Mouse (Mus musculus): ENCODE measurements around the gene Olfr679. TPM values are rescaled to one million over a fixed set of nuclear protein-coding genes. Genes with fewer than 3 reads are reported as not detected.
"Not testable (repeated sequence)": the region's sequence is repeated elsewhere in the genome, so short reads cannot be mapped to it uniquely, and the experiment has no call there.

The Olfr679 gene
- not detected for polyA plus RNA-seq (2012; fragmentation: generic; extraction: Trizol)

DNA sequence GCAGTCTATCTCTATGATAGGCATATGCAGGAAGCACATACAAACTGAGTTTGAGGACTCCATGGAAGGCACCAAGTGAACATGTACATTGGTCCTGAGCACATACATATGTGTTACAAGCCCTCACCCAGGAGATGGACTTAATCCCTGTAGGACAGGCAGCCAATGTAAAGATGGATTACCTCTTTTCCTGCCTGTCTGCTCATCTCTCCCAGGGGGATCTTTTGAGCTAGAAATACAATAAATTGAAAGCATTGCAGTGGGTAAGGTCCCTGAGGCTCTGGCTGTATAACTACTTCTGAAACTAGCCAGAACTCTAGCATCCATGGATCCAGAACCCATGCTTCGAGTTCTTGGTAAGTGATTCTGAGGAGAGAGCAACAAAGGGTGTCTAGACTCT, at the start of gene Olfr679:
TSS of gene Olfr679 (plus strand) at position 301 of the 400 bp plus-strand sequence.
- H3ac ChIP-seq (ENCODE audit: control insufficient read depth, insufficient read length) = no peak within 1 kb of the TSS
- H3K79me2 ChIP-seq (ENCODE audit: control insufficient read depth, insufficient read depth) = no peaks in the 10 kb centered on the region
- H3K4me2 ChIP-seq (ENCODE audit: low read depth) = no peak within 1 kb of the TSS
- TF ChIP-seq REST (IDR thresholded peaks at IDR 0.05; ENCODE audit: insufficient read depth, insufficient read length) (no peak), USF1 (IDR thresholded peaks at IDR 0.05; ENCODE audit: low read depth) (no peak), E2F4 (IDR thresholded peaks at IDR 0.05; ENCODE audit: insufficient read depth) (no peak), MYOG (IDR thresholded peaks at IDR 0.05; ENCODE audit: control insufficient read depth in 1 of 3, insufficient read depth in 1 of 3, insufficient read length in 2 of 3, low read depth in 2 of 3) (no peak), CEBPB (IDR thresholded peaks at IDR 0.05; ENCODE audit: insufficient read depth, poor library complexity, severe bottlenecking) (no peak)
- H3K4me3 ChIP-seq = no peak within 1 kb of the TSS
- no peaks in the 10 kb centered on the region for H3K36me3 ChIP-seq (ENCODE audit: control insufficient read depth, insufficient read depth)
- H3K27me3 ChIP-seq (ENCODE audit: control insufficient read depth, insufficient read depth, insufficient read length) = no peaks in the 10 kb centered on the region

DNA sequence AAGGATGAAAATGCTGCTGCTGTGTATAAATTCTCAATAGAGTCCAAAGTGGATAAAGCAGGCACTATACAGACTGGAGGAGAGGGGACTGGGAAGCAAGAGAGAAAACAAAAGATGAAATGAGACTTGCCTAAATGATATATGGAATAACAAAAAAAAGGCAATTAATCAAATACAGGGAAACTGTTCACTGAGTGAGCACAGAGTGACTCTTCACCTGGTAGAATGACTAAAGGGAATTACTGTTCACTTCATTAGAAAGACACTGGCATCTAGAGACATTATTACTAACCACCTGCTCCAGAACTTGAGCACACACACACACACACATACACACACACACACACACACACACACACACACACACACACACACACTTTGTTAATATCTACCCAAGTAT, 48.6 kb upstream of the Olfr679 start, which contains the start of gene Olfr676:
TSS of gene Olfr676 (plus strand) at position 301 of the 400 bp plus-strand sequence.
- TF ChIP-seq SRF (IDR thresholded peaks at IDR 0.05; ENCODE audit: control insufficient read depth, insufficient read length, low read depth) = no peak
- TF ChIP-seq E2F4 (IDR thresholded peaks at IDR 0.05; ENCODE audit: insufficient read depth) = no peak
- TF ChIP-seq CEBPB (IDR thresholded peaks at IDR 0.05; ENCODE audit: insufficient read depth, poor library complexity, severe bottlenecking) = no peak
- no peak for TF ChIP-seq MYOG (IDR thresholded peaks at IDR 0.05; ENCODE audit: control insufficient read depth in 1 of 3, insufficient read depth in 1 of 3, insufficient read length in 2 of 3, low read depth in 2 of 3)
- no peak for TF ChIP-seq POLR2A (IDR thresholded peaks at IDR 0.05; ENCODE audit: insufficient read length, low read depth)
- TF ChIP-seq REST (IDR thresholded peaks at IDR 0.05; ENCODE audit: insufficient read depth, insufficient read length) = no peak
- TF ChIP-seq TCF3 (IDR thresholded peaks at IDR 0.05; ENCODE audit: insufficient read length, low read depth) = no peak
- TF ChIP-seq USF1 (IDR thresholded peaks at IDR 0.05; ENCODE audit: low read depth) = no peak
- TF ChIP-seq TCF12 (IDR thresholded peaks at IDR 0.05; ENCODE audit: insufficient read depth, poor library complexity, severe bottlenecking) = no peak
- no peak for TF ChIP-seq MAX (IDR thresholded peaks at IDR 0.05; ENCODE audit: low read depth)
- TF ChIP-seq POLR2AphosphoS2 (IDR thresholded peaks at IDR 0.05; ENCODE audit: insufficient read length, low read depth) = no peak
- TF ChIP-seq MYOD1 (IDR thresholded peaks at IDR 0.05; ENCODE audit: control insufficient read depth in 1 of 3, insufficient read length in 2 of 3, low read depth in 2 of 3) = no peak
- no peak within 1 kb of the TSS for H3ac ChIP-seq (ENCODE audit: control insufficient read depth, insufficient read length)
- no peak within 1 kb of the TSS for H3K4me3 ChIP-seq
- H3K4me2 ChIP-seq (ENCODE audit: low read depth) = no peak within 1 kb of the TSS
- H3K27me3 ChIP-seq (ENCODE audit: control insufficient read depth, insufficient read depth, insufficient read length) = no peaks in the 10 kb centered on the region
- H3K36me3 ChIP-seq (ENCODE audit: control insufficient read depth, insufficient read depth) = no peaks in the 10 kb centered on the region
- H3K79me2 ChIP-seq (ENCODE audit: control insufficient read depth, insufficient read depth) = no peaks in the 10 kb centered on the region

DNA sequence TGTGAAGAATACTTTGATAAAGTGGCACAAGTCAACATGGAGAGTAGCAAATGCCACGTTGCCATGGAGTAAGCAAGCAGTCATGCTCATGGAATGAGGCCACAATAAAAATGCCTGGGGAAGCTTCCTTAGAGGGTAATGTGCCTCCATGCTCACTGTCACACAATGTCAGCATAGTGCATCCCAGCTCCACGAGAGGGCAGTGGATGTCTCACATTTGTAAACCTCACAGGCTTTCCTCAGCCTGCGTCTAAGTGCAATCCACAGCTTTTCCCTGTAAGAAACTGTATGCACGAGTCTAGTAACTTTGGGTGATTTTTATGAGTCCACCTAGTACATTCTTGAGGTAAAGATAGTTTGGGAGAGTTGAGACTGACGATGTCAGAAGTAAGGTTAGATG, 47.2 kb upstream of the Olfr679 start:
- not testable (repeated sequence) for H3K27me3 ChIP-seq (ENCODE audit: control insufficient read depth, insufficient read depth, insufficient read length); H3ac ChIP-seq (ENCODE audit: control insufficient read depth, insufficient read length)

DNA sequence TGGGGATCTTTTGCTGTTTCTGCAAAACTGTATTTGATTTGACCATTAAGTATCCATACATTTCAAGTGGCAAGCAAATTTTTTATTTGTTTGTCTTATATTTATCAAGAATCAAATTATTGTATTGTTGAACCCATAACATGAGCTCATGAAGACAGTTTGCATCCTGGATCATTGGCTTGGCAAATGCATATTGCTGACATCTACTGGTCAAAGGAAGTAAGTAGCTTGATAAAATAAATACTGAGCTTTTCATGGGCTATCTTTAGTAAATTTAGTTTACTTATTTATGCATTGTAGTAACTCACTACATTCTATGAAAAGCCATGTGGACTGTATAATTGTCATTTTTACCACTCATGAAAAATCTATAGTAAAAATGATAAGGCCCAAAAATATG, 22.1 kb upstream of the Olfr679 start:
- Histone ChIP-seq H3K79me2 (ENCODE audit: control insufficient read depth, insufficient read depth) (no peaks in the 10 kb centered on the region), H3K4me3 (no peak overlapping the region), H3K4me2 (ENCODE audit: low read depth) (no peak overlapping the region), H3ac (ENCODE audit: control insufficient read depth, insufficient read length) (no peak overlapping the region), H3K27me3 (ENCODE audit: control insufficient read depth, insufficient read depth, insufficient read length) (no peaks in the 10 kb centered on the region), H3K36me3 (ENCODE audit: control insufficient read depth, insufficient read depth) (no peaks in the 10 kb centered on the region)
- TF ChIP-seq REST (IDR thresholded peaks at IDR 0.05; ENCODE audit: insufficient read depth, insufficient read length) (no peak), SRF (IDR thresholded peaks at IDR 0.05; ENCODE audit: control insufficient read depth, insufficient read length, low read depth) (no peak), TCF3 (IDR thresholded peaks at IDR 0.05; ENCODE audit: insufficient read length, low read depth) (no peak), MYOG (IDR thresholded peaks at IDR 0.05; ENCODE audit: control insufficient read depth in 1 of 3, insufficient read depth in 1 of 3, insufficient read length in 2 of 3, low read depth in 2 of 3) (no peak)

More for the DNA sequence above, 47.2 kb upstream of the Olfr679 start:
- H3K4me3 ChIP-seq; H3K4me2 ChIP-seq (ENCODE audit: low read depth); H3K36me3 ChIP-seq (ENCODE audit: control insufficient read depth, insufficient read depth); H3K79me2 ChIP-seq (ENCODE audit: control insufficient read depth, insufficient read depth): not testable (repeated sequence)

DNA sequence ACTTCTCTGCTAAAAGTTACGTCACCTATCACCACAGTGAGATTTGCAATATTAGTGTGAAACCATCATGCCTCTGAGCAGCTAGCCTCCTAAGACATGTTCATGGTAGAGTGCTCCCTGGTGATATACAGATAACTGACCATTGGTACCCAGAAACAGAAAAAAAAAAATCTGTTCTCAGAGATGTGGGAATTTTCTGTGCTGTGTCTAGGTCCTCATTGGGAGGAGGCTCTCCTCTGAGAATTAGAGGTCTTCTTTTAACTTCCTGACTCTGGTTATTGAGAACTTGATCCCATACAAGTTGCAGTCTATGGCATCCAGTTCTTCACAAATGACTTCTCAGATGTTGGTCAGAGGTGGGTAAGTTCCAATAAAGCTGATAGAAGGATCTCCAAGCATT, 16.8 kb upstream of the Olfr679 start, which contains the start of gene Olfr678:
TSS of gene Olfr678 (plus strand) at position 301 of the 400 bp plus-strand sequence.
- Histone ChIP-seq H3K36me3 (ENCODE audit: control insufficient read depth, insufficient read depth) (no peaks in the 10 kb centered on the region), H3K4me3 (no peak within 1 kb of the TSS), H3K79me2 (ENCODE audit: control insufficient read depth, insufficient read depth) (no peaks in the 10 kb centered on the region), H3K27me3 (ENCODE audit: control insufficient read depth, insufficient read depth, insufficient read length) (no peaks in the 10 kb centered on the region), H3ac (ENCODE audit: control insufficient read depth, insufficient read length) (no peak within 1 kb of the TSS), H3K4me2 (ENCODE audit: low read depth) (no peak within 1 kb of the TSS)
- TF ChIP-seq MAX (IDR thresholded peaks at IDR 0.05; ENCODE audit: low read depth) = no peak
- no peak for TF ChIP-seq POLR2AphosphoS2 (IDR thresholded peaks at IDR 0.05; ENCODE audit: insufficient read length, low read depth)
- TF ChIP-seq POLR2A (IDR thresholded peaks at IDR 0.05; ENCODE audit: insufficient read length, low read depth) = no peak
- TF ChIP-seq SRF (IDR thresholded peaks at IDR 0.05; ENCODE audit: control insufficient read depth, insufficient read length, low read depth) = no peak
- no peak for TF ChIP-seq TCF12 (IDR thresholded peaks at IDR 0.05; ENCODE audit: insufficient read depth, poor library complexity, severe bottlenecking)
- TF ChIP-seq E2F4 (IDR thresholded peaks at IDR 0.05; ENCODE audit: insufficient read depth) = no peak
- TF ChIP-seq USF1 (IDR thresholded peaks at IDR 0.05; ENCODE audit: low read depth) = no peak
- no peak for TF ChIP-seq REST (IDR thresholded peaks at IDR 0.05; ENCODE audit: insufficient read depth, insufficient read length)
- TF ChIP-seq MYOD1 (IDR thresholded peaks at IDR 0.05; ENCODE audit: control insufficient read depth in 1 of 3, insufficient read length in 2 of 3, low read depth in 2 of 3) = no peak
- no peak for TF ChIP-seq MYOG (IDR thresholded peaks at IDR 0.05; ENCODE audit: control insufficient read depth in 1 of 3, insufficient read depth in 1 of 3, insufficient read length in 2 of 3, low read depth in 2 of 3)
- no peak for TF ChIP-seq TCF3 (IDR thresholded peaks at IDR 0.05; ENCODE audit: insufficient read length, low read depth)
- TF ChIP-seq CEBPB (IDR thresholded peaks at IDR 0.05; ENCODE audit: insufficient read depth, poor library complexity, severe bottlenecking) = no peak

DNA sequence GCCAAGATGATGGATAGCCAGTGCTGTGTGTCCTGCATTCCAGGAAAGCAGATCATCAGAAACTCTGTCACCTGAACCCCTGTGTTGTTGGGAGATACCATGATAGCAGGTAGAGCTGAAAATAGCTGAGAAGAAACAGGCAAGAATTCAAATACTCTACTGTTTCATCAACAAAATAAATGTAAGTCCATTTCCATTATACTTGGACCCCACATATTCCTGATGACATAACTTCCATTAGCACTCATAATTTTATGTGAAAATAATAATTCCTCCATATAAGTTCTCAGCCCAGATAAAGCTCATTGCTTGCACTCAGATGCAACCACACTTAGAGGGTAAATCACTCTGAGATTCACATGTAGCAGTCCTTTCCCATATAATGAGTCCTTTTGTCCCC, 11.7 kb downstream of the Olfr679 start, which contains the start of gene Olfr680-ps1:
TSS of gene Olfr680-ps1 (minus strand) at position 101 of the 400 bp plus-strand sequence.
- not testable (repeated sequence) for H3ac ChIP-seq (ENCODE audit: control insufficient read depth, insufficient read length); H3K4me3 ChIP-seq; H3K36me3 ChIP-seq (ENCODE audit: control insufficient read depth, insufficient read depth); H3K4me2 ChIP-seq (ENCODE audit: low read depth); H3K27me3 ChIP-seq (ENCODE audit: control insufficient read depth, insufficient read depth, insufficient read length); H3K79me2 ChIP-seq (ENCODE audit: control insufficient read depth, insufficient read depth)
